Mouse (Mus musculus): ENCODE results near the gene Acot7.
"Not testable (repeated sequence)": the region's sequence is repeated elsewhere in the genome, so short reads cannot be mapped to it uniquely, and the experiment has no call there.

Gene Acot7

GRCm38 (mm10) chr4:152212531-152212930, 34.6 kb downstream of the Acot7 start:
- peak; percentile 82 for DNase-seq

GRCm38 (mm10) chr4:152212974-152213373, 35.0 kb downstream of the Acot7 start:
- no peak for DNase-seq

DNA sequence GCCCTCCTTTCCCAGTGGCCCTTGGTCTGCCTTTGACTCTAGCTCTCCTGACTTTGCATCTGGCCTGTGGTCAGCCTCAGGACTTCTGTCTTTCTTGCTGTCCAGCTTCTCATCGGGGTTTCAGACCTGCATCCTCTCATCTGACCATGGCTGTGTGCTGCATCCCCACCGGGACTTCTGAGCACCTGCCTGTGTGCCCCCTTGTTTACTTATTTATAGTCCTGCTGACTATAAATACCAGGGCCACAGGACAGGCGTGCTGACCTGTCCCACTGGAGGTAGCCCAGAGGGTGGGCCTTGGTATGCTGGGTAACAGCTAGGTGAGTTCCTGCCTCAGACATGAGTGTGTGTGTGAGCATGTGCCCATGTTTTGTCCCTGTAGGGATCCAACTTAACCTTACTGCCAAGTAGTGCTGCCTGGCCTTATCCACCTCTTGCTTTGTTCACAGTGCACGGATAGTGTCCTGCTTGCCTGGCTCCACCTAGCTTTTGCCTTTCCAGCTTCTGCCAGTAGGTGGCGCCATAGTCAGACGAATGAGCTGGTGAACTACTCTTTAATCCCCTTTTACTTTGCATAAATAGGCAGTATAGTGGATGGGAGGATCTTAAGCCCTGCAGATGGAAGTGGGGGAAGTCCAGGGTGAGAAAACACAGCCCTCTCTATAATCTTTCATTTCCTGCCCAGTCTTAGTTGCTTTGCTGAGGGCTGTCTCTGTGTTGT, 36.0 kb downstream of the Acot7 start:
- DNase-seq: peak; percentile 96

- peak; percentile 61 for DNase-seq
Observed at GRCm38 (mm10) chr4:152214871-152215415, 37.0 kb downstream of the Acot7 start.

DNA sequence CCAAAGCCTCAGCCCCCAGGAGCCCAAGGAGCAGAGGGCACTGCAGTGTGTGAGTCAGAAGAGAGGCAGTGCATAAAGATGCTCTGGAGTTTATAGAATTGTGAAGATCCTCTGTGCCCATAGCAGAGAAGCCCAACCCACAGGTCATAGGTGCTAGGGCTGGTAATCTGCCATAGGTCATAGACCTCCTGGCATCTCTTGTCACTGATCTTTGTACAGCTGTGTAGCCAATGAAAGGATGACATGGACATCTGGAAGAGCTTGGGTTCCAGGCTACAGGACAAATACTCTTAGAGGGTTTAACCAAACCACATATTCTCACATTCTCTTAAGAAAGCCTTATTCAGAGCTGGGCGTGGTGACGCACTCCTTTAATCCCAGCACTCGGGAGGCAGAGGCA, 41.7 kb downstream of the Acot7 start:
- DNase-seq: no peak

- no peak for DNase-seq
Observed at GRCm38 (mm10) chr4:152220771-152221410, 43.0 kb downstream of the Acot7 start.

DNA sequence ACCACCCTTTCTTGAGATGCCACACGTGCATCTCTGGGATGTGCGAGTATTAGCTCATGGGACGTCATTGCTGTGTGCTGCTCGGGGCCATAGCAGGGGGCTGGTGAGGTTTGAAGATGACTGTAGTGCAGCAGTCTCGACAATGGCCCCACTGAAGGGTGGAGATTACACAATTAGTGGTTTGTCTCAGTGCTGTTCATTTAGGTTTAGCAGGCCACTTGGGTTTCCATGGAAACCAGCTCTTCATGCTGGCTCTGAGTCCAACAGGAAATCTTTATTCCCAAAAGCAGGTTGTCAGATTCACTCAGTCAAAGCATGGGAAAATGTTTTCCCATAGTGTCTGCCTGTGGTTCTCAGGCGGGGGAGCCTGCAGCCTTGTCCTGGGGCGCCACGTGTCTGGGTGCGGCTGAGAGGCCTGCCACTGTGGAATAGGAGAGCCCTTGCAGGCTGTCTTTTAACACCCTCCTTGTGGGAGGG, 43.5 kb downstream of the Acot7 start:
- DNase-seq: no peak

GRCm38 (mm10) chr4:152222111-152222510, 44.2 kb downstream of the Acot7 start:
- DNase-seq: no peak

GRCm38 (mm10) chr4:152222513-152222912, 44.6 kb downstream of the Acot7 start:
- no peak for DNase-seq

GRCm38 (mm10) chr4:152224156-152224555, 46.2 kb downstream of the Acot7 start:
- DNase-seq: no peak

DNA sequence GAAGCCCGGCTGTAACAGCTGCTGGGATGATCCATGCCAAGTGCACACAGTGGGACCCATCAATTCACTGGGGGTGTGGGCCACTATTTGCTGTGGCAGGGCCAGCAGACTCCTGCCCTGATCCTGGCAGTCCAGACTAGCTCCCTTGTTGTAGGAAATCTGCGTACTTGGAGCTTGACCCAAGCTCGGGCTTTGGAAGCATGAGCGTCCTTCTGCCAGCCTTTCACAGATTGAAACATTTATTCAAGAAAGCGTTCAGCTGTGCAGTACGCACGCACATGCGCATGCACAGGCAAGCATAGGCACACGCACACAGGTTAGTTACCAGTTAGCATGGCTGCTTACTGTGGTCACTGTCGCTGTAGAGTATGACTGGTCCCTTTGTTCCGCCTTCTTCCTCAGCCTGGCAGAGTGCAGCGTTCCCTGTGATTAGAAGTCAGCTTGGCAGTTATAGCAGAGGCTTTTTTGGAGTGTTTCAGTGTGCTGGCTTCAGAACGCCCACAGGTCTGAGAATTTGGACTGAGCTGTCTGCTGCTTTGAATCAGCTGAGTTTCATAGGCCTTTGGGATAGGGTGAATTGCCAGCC, 49.1 kb downstream of the Acot7 start:
- no peak for DNase-seq

DNA sequence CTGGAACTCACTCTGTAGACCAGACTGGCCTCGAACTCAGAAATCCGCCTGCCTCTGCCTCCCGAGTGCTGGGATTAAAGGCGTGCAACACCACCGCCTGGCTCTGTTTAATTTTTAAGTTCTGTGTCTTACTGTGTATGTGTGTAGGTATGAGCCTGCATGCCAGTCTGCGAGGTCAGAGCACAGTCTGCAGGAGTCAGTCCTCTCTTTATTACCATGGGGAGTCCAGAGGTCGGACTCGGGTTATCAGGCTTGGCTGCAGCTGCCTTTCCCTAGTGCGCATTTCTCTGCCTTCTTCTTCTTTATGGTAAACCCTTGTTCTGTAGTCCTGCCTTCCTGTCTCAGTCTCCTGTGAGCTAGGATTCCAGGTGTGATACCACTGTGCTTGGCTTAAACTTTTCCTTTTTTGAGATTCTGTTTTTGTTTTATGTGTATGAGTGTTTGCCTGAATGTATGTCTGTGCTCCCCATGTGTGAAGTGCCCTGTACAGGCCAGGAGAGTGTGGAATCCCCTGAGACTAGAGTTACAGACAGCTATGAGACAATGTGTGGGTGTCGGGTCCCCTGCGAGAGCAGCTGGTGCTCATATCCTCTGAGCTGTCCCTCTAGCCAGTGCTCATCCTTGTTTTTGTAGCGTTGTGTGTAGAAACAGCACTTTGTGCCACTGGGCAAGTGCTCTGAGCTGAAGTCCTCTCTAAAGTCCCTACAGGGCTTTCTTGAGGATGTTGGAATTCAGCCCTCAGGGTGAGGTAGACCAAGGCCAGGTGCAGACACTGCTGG, 50.0 kb downstream of the Acot7 start:
- no peak for DNase-seq

DNA sequence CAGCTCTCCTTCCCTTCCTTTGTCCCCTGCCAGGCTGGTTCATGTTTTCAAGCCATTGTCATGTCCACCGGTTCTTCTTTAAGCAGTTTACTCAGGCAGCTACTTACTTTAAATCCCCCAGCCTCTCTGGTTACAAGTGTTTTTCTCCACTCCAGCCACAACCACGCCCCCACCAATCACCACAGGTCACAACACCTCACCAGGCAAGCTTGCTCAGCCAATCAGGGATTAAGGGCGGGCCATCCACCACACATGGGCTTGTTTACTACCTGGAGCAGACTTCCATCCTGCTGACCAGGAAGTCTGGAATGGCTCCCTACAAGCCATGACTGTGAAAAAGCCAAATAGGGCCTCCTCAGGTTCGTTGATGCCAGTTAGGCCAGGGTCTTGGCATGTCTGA, 52.4 kb downstream of the Acot7 start:
- not testable (repeated sequence) for DNase-seq

GRCm38 (mm10) chr4:152231326-152231725, 53.4 kb downstream of the Acot7 start:
- no peak for DNase-seq

DNA sequence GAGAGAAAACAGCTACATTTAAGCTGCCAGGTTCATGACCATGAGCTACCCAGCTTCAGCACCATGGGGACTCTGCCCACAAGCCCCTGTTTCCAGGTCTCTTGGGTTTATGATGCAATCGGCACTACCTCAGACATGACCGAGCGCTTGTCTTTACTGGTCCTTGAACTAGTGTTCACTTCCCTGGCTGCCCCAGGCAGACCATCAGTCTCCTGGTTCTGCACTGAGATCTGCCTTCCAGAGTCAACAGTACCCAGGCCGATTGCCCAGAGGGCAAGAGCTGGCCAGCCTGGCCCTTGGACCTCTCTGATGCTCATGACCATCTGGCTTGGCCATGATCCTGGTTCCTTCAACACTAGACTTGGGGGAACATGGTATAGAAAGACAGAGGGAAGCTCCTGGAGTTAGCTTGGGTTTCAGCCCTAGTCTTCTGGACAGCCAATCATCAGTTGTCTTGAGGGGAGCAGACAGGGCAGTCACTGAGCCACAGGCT, 54.5 kb downstream of the Acot7 start:
- no peak for DNase-seq

- DNase-seq: no peak
Observed at GRCm38 (mm10) chr4:152239974-152240373, 62.0 kb downstream of the Acot7 start.

GRCm38 (mm10) chr4:152243241-152243891, 65.4 kb downstream of the Acot7 start:
- DNase-seq: no peak

- no peak for DNase-seq
Observed at GRCm38 (mm10) chr4:152243969-152244368, 66.0 kb downstream of the Acot7 start.

DNA sequence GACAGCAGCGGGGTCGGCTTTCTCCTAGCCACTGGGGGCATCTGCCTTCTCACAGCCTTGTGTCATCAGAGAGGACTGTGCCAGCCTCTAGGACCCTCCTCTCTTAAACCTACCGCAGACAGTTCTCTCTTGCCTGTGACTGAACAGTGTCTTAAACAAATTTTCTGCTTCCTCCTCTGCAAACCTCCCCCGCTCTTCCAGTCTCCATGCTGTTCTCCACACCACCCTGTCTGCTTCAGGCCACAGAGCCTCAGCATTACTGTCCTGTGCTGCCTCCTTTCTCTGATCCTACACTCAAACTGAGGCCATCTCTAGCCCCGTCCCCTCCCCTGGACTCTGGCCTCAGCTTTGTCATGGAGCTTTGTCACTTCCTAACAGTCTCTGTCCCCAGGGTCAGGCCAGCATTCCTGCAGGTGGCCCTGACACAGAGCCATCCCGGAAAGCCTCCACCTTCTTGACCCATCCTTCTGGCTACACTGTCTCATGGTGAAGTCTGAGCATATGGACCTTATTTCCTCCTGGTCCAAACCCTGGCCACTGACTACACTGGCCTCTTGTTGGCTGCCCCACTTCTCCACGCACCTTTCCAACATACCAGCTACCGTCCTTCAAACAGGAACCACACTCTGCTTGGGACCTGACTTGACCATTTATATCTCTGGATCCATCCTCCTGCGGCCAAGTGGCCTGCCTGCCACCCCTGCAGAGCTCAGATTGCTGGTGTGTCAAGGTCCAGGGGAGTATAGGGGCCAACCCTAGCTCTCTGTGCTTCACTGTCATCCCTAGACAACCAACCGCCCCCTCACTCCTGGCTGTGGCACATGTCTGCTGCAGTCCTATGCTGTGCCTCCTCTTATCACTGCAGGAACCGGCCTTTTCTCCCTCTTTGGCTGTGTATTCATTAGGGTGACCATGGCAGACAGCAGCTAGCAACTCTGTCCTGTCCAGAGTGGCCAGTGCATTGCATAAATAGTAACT, 66.9 kb downstream of the Acot7 start:
- DNase-seq: no peak

GRCm38 (mm10) chr4:152246011-152246410, 68.1 kb downstream of the Acot7 start:
- DNase-seq: no peak

GRCm38 (mm10) chr4:152247195-152247594, 69.3 kb downstream of the Acot7 start:
- no peak for DNase-seq

Data from kidney, postnatal 10 days (tissue).